Comparison of ENCODE assay signal across 11 mouse cellular contexts in genomic region chr6:99824808-99825207, GRCm38 (mm10).
DNase-seq lines count a peak whose midpoint lies in the region; ATAC-seq lines count a peak whose summit lies in the region.
"Had no signal": no experiment of that assay in that cellular context is flagged by ENCODE, and none has a peak within 500 bp of the region (broad histone marks: within the 10 kb centered on the region; RNA-seq: fewer than 3 reads in every experiment).

No protein-coding gene starts in this region.

- no peak overlapping the region for H3K9ac ChIP-seq in neural tube, embryonic 15.5 days (replicated peaks)
- H3K9ac ChIP-seq: liver, embryonic 14.5 days had no signal

- WGBS in neural tube, embryonic 15.5 days, result 25% methylated on average over 6 of the region's 6 CpGs

- DNase-seq in embryo, embryonic 10 days (ENCODE audit: low spot score), result peak; percentile 20
- DNase-seq in embryo, embryonic 9.5 days (ENCODE audit: extremely low spot score), result no peak
- peak; percentile 33 for DNase-seq in retina, postnatal 1 day
- no peak for DNase-seq in retina, embryonic 14.5 days (ENCODE audit: low spot score)
- DNase-seq in kidney, postnatal 10 days, result peak; percentile 56
- no peak for DNase-seq in adrenal gland, postnatal 25 days
- no peak for DNase-seq in spleen, postnatal 36 days (ENCODE audit: low spot score in 2 of 2)
- DNase-seq: gastrocnemius, postnatal 14 days had no signal

- peaks cover 12% of the 10 kb centered on the region for H3K4me1 ChIP-seq in neural tube, embryonic 15.5 days

- ATAC-seq in neural tube, embryonic 15.5 days (ENCODE audit: low FRiP score), result no peak
- ATAC-seq: intestine, postnatal 0 days had no signal

- no peak overlapping the region for H3K4me3 ChIP-seq in neural tube, embryonic 15.5 days (replicated peaks)

- no peaks in the 10 kb centered on the region for H3K36me3 ChIP-seq in neural tube, embryonic 15.5 days

- H3K4me2 ChIP-seq in neural tube, embryonic 15.5 days, result no peak overlapping the region

- 0 out of 2 replicates have a peak overlapping the region, but pooled peaks have one; percentile 29 for H3K27ac ChIP-seq in neural tube, embryonic 15.5 days (replicated peaks)
- H3K27ac ChIP-seq: liver, embryonic 14.5 days had no signal

- peaks cover 5% of the 10 kb centered on the region; the same call in 1 of the 2 replicates for H3K27me3 ChIP-seq in neural tube, embryonic 15.5 days (replicated peaks)

- no peaks in the 10 kb centered on the region for H3K9me3 ChIP-seq in neural tube, embryonic 15.5 days (replicated peaks)

Comparison
In these comparisons a context has a peak if more than half of its experiments do, and no peak if none do; other contexts are left out.
1. DNase-seq: peak in embryo, embryonic 10 days (single experiment), retina, postnatal 1 day (single experiment) and kidney, postnatal 10 days (single experiment); none in embryo, embryonic 9.5 days (single experiment), retina, embryonic 14.5 days (single experiment), adrenal gland, postnatal 25 days (single experiment) and spleen, postnatal 36 days (0 of 2).